Mouse (Mus musculus): ENCODE data around the gene Rps6kb1.

DNA sequence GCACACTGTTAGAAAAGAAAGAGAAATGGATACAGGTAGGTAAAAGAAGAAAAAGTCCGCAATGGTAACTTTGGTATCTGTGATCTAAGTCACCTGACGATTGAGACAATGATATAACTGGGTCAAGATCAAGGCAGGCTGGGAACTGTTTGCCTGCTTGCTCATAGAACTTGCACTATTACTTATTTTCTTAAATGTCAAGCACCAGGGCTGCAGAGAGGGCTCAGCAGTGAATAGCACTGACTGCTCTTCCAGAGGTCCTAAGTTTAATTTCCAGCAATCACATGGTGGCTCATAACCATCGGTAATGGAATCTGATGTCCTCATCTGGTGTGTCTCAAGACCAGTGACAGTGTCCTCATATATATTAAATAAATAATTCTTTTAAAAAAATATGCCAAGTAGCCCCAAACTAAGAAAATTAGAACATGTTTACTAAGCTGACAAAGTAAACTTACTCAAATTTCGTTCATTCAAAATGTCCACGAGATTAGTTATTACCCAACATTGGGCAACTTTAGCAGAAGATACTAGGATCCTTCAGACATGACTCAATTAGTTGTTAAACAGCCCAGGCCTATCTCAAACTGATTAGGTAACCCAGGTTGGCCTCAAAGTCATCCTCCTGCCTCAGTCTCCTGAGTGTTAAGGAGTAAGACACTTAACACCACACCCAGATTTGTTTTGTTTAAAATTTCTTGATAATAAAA, 10.2 kb downstream of the Rps6kb1 start:
- TF ChIP-seq POLR2A (IDR thresholded peaks at IDR 0.05; ENCODE audit: control insufficient read depth in 1 of 2, insufficient read depth in 1 of 2, low read depth in 1 of 2, low read length in 2 of 2, poor library complexity in 1 of 2) (no peak), E2F4 (IDR thresholded peaks at IDR 0.05; ENCODE audit: borderline replicate concordance, low read depth, low read length) (no peak)
